Mouse (Mus musculus) midbrain, embryonic 13.5 days (tissue): ENCODE results near the gene Ntn5. TPM values are rescaled to one million over a fixed set of nuclear protein-coding genes. Genes with fewer than 3 reads are reported as not detected.

Experiments
- ATAC-seq: fragments of 200-750 bp; cut with Nextera tagmentation; 2 replicates; pipeline ENCODE4 v1.8.0; 2017; ENCODE audit warnings: mild to moderate bottlenecking, moderate TSS enrichment, moderate library complexity
- H3K27ac ChIP-seq: fragments of 300-500 bp; sonication (generic); 2 replicates; pipeline ENCODE4 v1.5.1; 2015; ENCODE audit warnings: inconsistent platforms, mild to moderate bottlenecking, moderate library complexity
- H3K27me3 ChIP-seq: fragments of 300-500 bp; sonication (generic); 2 replicates; pipeline ENCODE4 v1.6.1; 2015; ENCODE audit warnings: mild to moderate bottlenecking, inconsistent platforms
- H3K36me3 ChIP-seq: fragments of 300-500 bp; sonication (generic); 2 replicates; pipeline ENCODE4 v1.6.1; 2015; ENCODE audit warnings: mild to moderate bottlenecking, inconsistent platforms
- H3K4me1 ChIP-seq: fragments of 300-500 bp; sonication (generic); replicated peaks from 2 replicates; pipeline ENCODE4 v1.6.1; 2015; ENCODE audit warnings: inconsistent platforms
- H3K4me2 ChIP-seq: fragments of 300-500 bp; sonication (generic); replicated peaks from 2 replicates; pipeline ENCODE4 v1.6.1; 2015; ENCODE audit warnings: moderate library complexity, mild to moderate bottlenecking, inconsistent platforms
- H3K4me3 ChIP-seq: fragments of 300-500 bp; sonication (generic); replicated peaks from 2 replicates; pipeline ENCODE4 v1.5.1; 2015; ENCODE audit warnings: mild to moderate bottlenecking, inconsistent platforms
- H3K9ac ChIP-seq: fragments of 300-500 bp; sonication (generic); replicated peaks from 2 replicates; pipeline ENCODE4 v1.6.1; 2015; ENCODE audit warnings: mild to moderate bottlenecking, inconsistent platforms
- H3K9me3 ChIP-seq: fragments of 300-500 bp; sonication (generic); 2 replicates; pipeline ENCODE4 v1.6.1; 2016; ENCODE audit warnings: mild to moderate bottlenecking, inconsistent platforms
- WGBS: fragments of 180-500 bp; shearing (Covaris S2); methylation state at CpG from one replicate; pipeline ENCODE4 v1.1.7; 2015; 5-methylcytosine and 5-hydroxymethylcytosine counted together
- polyA plus RNA-seq: library from polyadenylated mRNA; unstranded; fragments of >200 nt; fragmentation: Nextera tagmentation; extraction: Ambion mirVana; gene quantifications from 2 replicates; pipeline ENCODE4 v1.2.1, GENCODE M21; 2015

The Ntn5 gene
- polyA plus RNA-seq, result 0.39 and 0.59 TPM in 2 replicates

- ATAC-seq, result no peak
- Histone ChIP-seq H3K4me1 (peaks cover 11% of the 10 kb centered on the region), H3K36me3 (no peaks in the 10 kb centered on the region), H3K27me3 (no peaks in the 10 kb centered on the region), H3K9ac (0 out of 2 replicates have a peak within 1 kb of the TSS, but pooled peaks have one; percentile 46), H3K4me2 (no peak within 1 kb of the TSS), H3K9me3 (no peaks in the 10 kb centered on the region), H3K27ac (peak within 1 kb of the TSS; percentile 74; the same call in 1 of the 2 replicates), H3K4me3 (0 out of 2 replicates have a peak within 1 kb of the TSS, but pooled peaks have one; percentile 11)
- WGBS, result 76% methylated on average over 7 of the region's 7 CpGs
Observed at GRCm38 (mm10) chr7:45683396-45684050, at the start of gene Ntn5. Ntn5 (plus strand) TSS chr7:45684022.

DNA sequence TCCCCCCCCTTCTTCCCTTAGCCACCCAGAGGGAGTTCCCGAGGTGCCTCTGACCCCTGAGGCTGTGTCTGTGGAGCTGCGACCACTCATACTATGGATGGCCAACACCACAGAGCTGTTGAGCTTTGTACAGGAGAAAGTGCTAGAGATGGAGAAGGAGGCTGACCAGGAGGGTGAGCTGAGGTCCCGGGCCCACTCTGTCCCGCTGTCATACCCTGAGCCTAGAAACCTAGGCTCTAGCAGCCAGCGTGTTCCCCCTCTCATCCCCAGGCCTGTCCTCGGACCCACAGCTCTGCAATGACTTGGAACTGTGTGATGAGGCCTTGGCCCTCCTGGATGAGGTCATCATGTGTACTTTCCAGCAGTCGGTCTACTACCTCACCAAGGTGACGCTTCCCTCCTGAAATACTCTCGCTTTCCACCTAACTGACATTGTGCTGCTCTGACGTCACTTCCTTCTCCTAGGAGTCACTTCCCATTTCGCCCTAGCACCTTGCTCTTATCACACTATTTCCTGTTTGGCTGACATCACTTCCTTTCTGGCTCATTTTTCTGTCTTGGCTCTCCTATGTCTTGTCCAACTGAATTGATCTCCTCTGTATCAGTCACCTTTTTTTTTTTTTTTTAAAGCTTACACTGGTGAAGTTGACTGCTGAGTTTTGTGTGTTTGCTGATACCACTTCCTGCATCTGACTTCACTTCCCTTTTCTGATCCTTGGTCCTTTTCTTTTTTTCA lies 48.7 kb upstream of the Ntn5 start:
- Histone ChIP-seq H3K9ac (no peak overlapping the region), H3K4me1 (peaks cover 14% of the 10 kb centered on the region), H3K4me3 (no peak overlapping the region), H3K27me3 (peaks cover 28% of the 10 kb centered on the region), H3K27ac (no peak overlapping the region), H3K36me3 (peaks cover 10% of the 10 kb centered on the region), H3K9me3 (no peaks in the 10 kb centered on the region), H3K4me2 (no peak overlapping the region)
- 94% methylated on average over 11 of the region's 11 CpGs for WGBS
- ATAC-seq, result no peak

GRCm38 (mm10) chr7:45635711-45636688 lies 47.8 kb upstream of the Ntn5 start:
- Histone ChIP-seq H3K27me3 (peaks cover 26% of the 10 kb centered on the region), H3K4me3 (no peak overlapping the region), H3K27ac (no peak overlapping the region), H3K9ac (no peak overlapping the region), H3K36me3 (peaks cover 10% of the 10 kb centered on the region), H3K4me1 (peaks cover 14% of the 10 kb centered on the region), H3K4me2 (no peak overlapping the region), H3K9me3 (no peaks in the 10 kb centered on the region)
- 90% methylated on average over 15 of the region's 15 CpGs for WGBS
- ATAC-seq, result no peak

DNA sequence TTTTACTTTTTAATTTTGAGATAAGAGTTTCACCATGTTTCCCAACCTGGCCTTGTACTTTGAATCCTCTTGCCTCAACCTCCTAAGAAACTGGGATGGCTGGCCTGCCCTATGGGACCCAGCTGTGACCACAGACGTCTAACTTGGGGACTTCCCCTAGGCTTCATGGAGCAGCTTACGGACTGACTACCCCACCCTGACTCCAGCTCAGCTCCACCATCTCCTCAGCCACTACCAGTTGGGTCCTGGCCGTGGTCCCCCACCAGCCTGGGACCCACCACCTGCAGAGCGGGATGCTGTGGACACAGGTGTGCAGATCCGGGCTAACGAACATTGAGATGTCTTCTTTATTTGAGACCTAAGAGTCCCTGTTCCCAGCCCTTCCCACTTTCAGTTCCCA lies 46.1 kb upstream of the Ntn5 start:
- Histone ChIP-seq H3K27ac (no peak overlapping the region), H3K36me3 (peaks cover 10% of the 10 kb centered on the region), H3K4me2 (0 out of 2 replicates have a peak overlapping the region, but pooled peaks have one; percentile 51), H3K4me1 (peaks cover 22% of the 10 kb centered on the region), H3K9ac (no peak overlapping the region), H3K27me3 (peaks cover 10% of the 10 kb centered on the region), H3K9me3 (no peaks in the 10 kb centered on the region), H3K4me3 (no peak overlapping the region)
- no peak for ATAC-seq
- WGBS, result 96% methylated on average over 6 of the region's 6 CpGs

GRCm38 (mm10) chr7:45638623-45639401 lies 45.0 kb upstream of the Ntn5 start:
- H3K9ac ChIP-seq, result peak overlapping the region; percentile 40; the same call in 1 of the 2 replicates

GRCm38 (mm10) chr7:45639561-45640027 lies 44.2 kb upstream of the Ntn5 start, which contains the start of gene Mamstr:
Mamstr (plus strand) TSS chr7:45639977.
- no peak for ATAC-seq
- Histone ChIP-seq H3K9ac (no peak within 1 kb of the TSS), H3K4me3 (0 out of 2 replicates have a peak within 1 kb of the TSS, but pooled peaks have one; percentile 32), H3K27ac (no peak within 1 kb of the TSS), H3K27me3 (no peaks in the 10 kb centered on the region), H3K4me2 (no peak within 1 kb of the TSS), H3K4me1 (peaks cover 33% of the 10 kb centered on the region), H3K9me3 (no peaks in the 10 kb centered on the region), H3K36me3 (peaks cover 10% of the 10 kb centered on the region)
- 21% methylated on average over 19 of the region's 19 CpGs for WGBS

More at GRCm38 (mm10) chr7:45638623-45639401, 45.0 kb upstream of the Ntn5 start:
- Histone ChIP-seq H3K36me3 (peaks cover 10% of the 10 kb centered on the region), H3K4me1 (peaks cover 26% of the 10 kb centered on the region), H3K9me3 (no peaks in the 10 kb centered on the region), H3K27me3 (no peaks in the 10 kb centered on the region), H3K27ac (no peak overlapping the region), H3K4me3 (peak overlapping the region; percentile 32), H3K4me2 (peak overlapping the region; percentile 51)
- ATAC-seq, result peak; percentile 88
- 18% methylated on average over 29 of the region's 29 CpGs for WGBS

DNA sequence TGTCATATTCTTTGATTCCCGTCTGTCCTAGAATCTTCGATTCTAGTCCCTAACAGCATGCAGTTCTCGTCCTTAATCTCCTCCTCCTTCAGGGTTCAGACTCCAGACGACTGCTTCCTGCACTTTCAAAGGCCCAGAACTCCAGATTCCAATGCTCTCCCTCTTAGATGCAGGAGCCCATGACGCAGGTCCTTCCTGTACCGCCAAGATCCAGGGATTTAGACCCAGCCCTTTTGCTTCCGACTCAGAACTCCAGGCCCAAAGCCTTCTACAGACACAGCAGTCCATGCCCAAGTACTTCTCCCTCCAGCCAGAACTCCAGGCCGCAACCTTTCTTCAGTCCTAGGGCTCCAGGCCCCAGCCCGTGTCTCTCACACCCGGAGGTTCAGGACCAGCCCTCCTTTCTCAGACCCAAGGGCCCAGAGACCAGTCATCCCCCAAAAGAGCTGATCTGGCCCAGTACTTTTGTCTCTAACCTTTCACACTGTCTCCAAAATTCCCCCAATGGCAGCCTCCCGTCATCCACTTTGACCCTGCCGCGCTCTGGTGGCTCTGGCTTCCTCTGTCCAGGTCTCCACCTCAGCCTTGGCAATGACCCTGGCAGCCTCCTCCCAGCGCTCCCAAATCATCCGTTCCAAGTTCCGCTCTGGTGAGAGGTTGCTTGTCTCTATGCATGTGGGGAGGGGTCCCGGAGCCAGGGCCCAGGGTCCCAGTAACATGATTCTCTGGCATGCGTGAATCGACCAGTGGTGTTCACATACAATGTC lies 43.4 kb upstream of the Ntn5 start:
- Histone ChIP-seq H3K9ac (no peak overlapping the region), H3K4me3 (no peak overlapping the region), H3K4me2 (no peak overlapping the region), H3K4me1 (peaks cover 38% of the 10 kb centered on the region), H3K9me3 (no peaks in the 10 kb centered on the region), H3K36me3 (peaks cover 10% of the 10 kb centered on the region), H3K27me3 (no peaks in the 10 kb centered on the region), H3K27ac (no peak overlapping the region)
- 72% methylated on average over 19 of the region's 19 CpGs for WGBS
- ATAC-seq, result no peak

DNA sequence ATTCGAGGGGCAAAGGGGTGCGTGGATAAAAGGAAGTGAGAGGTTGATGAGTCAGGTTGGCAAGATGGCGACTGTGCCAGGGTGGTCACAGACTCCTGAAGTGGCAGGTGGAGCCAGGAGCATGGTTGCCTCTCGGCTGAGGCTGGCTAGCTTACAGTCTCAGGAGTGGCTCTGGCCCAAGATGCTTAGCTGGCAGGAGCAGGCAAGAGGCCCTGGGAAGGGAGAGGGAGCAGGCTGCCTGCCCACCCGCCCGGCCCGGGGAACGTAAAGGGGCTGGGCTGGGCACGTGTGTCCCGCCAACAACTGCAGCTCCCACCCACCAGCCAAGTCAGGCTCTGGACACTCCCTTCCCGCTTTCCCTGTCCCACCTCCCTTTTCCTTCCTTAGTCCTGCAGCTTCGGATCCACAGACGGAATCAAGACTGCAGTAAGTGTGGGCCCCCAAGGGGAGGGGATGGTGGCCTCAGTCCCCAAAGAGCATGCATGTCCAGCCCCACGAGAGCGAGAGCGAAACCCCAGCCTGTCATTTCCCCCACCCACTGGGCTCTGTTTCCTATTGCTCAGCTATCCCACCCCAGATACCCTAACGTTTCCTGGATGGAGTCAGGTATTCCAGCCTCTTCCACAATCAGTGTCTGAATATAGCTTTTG lies 42.3 kb upstream of the Ntn5 start:
- H3K36me3 ChIP-seq, result peaks cover 4% of the 10 kb centered on the region
- 71% methylated on average over 17 of the region's 17 CpGs for WGBS
- no peak overlapping the region for H3K27ac ChIP-seq
- no peaks in the 10 kb centered on the region for H3K9me3 ChIP-seq
- no peak for ATAC-seq
- no peak overlapping the region for H3K9ac ChIP-seq
- no peak overlapping the region for H3K4me3 ChIP-seq
- H3K27me3 ChIP-seq, result no peaks in the 10 kb centered on the region
- H3K4me1 ChIP-seq, result peaks cover 38% of the 10 kb centered on the region
- H3K4me2 ChIP-seq, result peak overlapping the region; percentile 81; the same call in 1 of the 2 replicates

- H3K4me2 ChIP-seq, result peak overlapping the region; percentile 81
- H3K36me3 ChIP-seq, result no peaks in the 10 kb centered on the region
- no peaks in the 10 kb centered on the region for H3K9me3 ChIP-seq
- H3K27ac ChIP-seq, result 0 out of 2 replicates have a peak overlapping the region, but pooled peaks have one; percentile 95
- ATAC-seq, result no peak
- peaks cover 38% of the 10 kb centered on the region for H3K4me1 ChIP-seq
- H3K27me3 ChIP-seq, result no peaks in the 10 kb centered on the region
- H3K9ac ChIP-seq, result peak overlapping the region; percentile 28; the same call in 1 of the 2 replicates
- H3K4me3 ChIP-seq, result peak overlapping the region; percentile 51; the same call in 1 of the 2 replicates
- 85% methylated on average over 5 of the region's 5 CpGs for WGBS
Observed at GRCm38 (mm10) chr7:45642083-45642482, 41.7 kb upstream of the Ntn5 start.
